Mouse (Mus musculus) lung, adult 2 months (tissue): ENCODE results near the gene Nectin4.

Experiments
- CTCF ChIP-seq: fragments of 200-500 bp; IDR thresholded peaks from 2 replicates; pipeline ENCODE4 v1.5.1; 2011; ENCODE audit warnings: mild to moderate bottlenecking, low read length, control low read depth; ENCODE audit not compliant: insufficient read depth
- POLR2A ChIP-seq: fragments of 200-500 bp; IDR thresholded peaks from 2 replicates; pipeline ENCODE4 v1.6.1; 2011; ENCODE audit warnings: low read depth, mild to moderate bottlenecking, control low read depth, low read length, borderline replicate concordance; ENCODE audit errors: extremely low read depth

- TF ChIP-seq POLR2A (no peak), CTCF (no peak)
These were observed 25.8 kb upstream of the Nectin4 start for GRCm38 (mm10) chr1:171343922-171344677.
